Mouse (Mus musculus) heart, adult 8-10 months (tissue): Measurements from ENCODE around the gene Eya4. TPM values are rescaled to one million over a fixed set of nuclear protein-coding genes. Genes with fewer than 3 reads are reported as not detected.

Experiments used
- DNase-seq: peaks from one replicate; pipeline ENCODE4 v3.0.0; 2022; ENCODE audit warnings: low spot score
- total RNA-seq, 4 experiments: library from RNA; stranded (reverse); gene quantifications; 2 replicates each; pipeline ENCODE4 v1.2.4; 2022

The Eya4 gene
- total RNA-seq, 4 experiments from 2014 or later: 0.11 to 0.57 (median 0.33) TPM

DNA sequence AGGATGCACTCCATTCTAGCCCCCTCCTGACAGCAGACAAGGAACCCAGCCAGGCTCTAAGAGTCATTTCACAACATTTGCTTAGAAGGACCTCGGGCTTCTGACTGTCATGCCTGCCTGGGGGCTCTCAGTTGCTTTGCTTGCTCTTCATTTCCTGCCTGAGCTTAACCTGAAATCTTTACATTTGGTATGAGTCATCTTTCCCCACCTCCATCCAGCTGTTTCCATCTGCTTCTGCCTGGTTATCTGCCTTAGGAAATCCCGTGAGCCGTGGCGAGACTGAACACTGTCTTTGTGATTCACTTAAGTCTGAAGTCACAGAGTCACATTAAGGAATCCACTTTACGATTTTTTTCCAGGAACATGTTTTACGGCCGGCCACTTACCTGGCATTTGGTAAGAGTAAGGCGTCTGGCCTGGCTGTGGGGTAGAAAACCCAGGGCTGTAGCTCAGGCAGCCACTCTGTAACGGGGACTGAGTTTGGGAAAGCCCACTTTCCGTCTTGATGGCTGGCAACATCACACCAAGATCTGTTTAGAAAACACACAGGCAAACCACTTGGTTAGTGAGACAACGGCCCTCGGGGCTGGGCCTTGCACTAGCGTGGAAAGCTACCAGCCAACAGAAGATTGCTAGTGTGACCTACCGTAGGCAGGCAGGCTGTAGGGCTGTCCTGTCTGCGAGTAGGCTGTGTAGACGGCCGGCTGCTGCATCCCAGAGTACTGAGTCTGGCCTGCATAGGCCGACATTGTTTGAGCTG lies 193.5 kb downstream of the Eya4 start:
- no peak for DNase-seq

DNA sequence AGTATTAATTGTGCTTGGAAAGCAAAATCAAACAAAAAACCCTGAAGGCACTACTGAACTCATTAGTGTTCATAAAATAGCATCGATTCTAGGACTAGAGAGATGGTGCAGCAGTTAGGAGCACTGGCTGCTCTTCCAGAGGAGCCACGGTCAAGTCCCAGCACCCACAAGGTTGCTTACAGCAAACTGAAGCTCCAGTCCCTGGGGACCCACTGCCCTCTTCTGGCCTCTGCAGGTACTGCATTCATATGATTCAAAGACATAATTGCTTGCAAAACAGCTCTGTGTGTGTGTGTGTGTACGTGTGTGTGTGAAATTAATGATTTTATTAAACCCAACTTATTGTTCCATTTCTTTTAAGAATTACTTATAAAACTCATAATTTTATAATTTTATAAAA lies 200.2 kb downstream of the Eya4 start:
- no peak for DNase-seq

DNA sequence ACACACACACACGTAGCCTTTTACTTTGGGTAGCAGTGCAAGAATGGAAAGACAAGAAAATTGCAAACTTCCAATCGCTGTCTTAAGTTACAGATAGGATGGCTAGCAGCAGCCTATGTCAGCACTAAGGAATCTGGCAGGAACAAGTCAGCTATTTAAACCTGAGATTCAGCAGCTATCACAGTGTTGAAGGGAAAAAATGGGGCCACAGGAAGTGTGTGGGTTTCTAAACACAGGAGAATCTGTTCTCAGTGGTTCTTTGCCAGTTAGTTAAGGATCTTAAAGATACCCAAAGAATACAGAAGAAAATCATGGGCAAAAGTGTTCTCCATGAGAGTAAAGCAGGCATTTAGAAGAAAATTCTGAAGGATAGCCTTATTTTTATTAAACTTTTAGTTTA lies 206.0 kb downstream of the Eya4 start:
- no peak for DNase-seq

DNA sequence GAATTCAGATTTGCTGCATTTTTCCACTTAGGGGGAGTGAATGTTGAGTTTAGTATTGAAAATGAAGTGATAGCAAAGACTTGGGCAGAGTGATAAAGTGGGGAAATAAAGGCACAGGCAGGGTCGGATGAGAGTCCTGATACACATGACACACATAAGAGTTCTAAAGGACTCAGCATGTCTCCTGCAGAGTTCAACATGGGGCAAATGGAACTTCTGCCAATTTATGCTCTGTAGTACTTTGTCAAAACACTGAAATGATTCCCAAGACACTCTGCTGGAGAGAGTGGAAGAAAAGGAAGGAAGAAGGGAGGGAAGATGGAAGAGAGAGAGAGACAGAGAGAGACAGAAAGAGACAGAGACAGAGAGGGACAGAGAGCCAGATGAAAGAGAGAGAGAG lies 222.6 kb downstream of the Eya4 start:
- DNase-seq: no peak

DNA sequence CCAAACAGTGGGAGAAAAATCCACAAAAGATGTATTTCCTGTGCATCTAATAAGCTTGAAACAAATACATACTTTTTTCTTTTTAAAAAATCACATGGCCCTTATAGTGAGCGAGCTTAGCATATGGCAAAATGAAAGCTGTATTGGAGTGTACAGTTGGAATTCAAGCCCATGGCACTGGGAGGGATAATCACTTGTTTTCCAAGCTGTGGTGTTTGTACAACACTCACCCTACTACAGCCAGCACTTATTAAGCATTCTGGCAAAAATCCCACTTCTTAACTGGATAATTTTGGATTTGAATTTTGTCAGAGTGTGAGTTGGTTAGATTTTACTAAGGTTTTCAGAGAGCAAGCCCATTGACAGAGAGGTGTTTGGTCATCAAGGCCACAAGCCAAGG lies 223.4 kb downstream of the Eya4 start:
- DNase-seq: no peak

DNA sequence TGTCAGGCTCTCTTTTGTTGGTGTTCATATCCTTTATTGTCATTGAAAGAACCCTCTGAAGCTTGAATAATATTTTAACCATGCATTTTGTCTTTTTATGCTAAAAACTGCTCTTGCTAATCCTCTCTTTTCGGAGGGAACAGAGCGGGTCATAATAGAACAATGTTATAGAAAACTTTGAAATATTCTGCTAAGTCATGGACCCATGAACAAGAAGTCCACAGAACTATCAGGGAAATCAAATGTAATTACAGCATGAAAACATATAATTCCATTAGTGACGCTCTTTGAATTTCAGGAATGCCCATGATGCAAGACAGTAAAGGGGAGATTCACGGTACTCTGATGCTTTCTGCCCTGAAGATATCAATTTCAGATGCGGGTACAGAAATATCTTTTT lies 224.1 kb downstream of the Eya4 start:
- no peak for DNase-seq

DNA sequence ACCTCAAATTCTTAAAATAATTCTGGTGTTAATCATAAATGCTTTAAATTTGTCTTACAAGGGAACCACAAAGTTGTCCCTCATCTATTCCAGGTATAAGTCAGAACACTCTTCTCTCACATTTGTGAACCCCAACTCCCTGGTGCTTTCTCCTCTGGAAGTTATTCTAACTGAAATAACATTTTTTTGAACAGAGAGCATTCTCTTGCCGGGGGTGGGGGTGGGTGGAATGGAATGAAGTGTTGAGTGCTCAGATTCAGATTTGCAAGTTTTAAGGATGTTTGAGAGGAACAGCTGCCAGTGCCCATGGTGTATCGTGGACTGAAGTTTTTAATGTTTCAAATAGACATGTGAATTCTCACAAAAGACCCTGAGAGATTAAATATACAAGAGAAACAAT lies 230.1 kb downstream of the Eya4 start:
- DNase-seq: no peak

DNA sequence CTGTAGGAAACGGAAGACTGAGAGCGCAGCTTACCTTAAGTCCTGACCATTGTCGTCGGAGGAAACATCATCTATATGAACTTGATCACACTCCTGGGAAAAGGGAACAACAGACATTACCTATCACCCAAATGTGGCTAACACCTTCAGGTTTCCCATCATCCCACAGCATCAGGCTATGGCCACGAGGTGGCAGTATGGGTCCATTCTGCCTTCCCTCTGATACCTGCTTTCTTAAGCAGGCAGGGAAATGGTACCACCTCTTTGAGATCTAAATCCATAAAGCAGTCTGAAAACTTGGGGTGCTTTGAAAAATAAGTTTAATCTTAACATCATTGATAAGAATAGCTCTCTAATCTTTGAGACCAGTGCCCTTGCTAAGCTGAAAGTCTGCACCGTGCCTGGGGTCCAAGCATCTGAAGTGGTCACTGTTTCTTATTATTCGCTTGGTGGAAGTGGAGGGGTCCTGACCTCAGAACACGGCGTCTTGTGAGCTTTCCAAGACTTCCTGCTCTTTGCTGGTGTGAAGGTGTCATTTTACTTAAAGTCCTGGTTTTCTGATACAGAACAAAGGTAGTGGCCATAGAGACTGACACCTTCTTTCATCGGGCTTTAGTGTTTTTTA lies 233.7 kb downstream of the Eya4 start:
- DNase-seq: peak; percentile 36

DNA sequence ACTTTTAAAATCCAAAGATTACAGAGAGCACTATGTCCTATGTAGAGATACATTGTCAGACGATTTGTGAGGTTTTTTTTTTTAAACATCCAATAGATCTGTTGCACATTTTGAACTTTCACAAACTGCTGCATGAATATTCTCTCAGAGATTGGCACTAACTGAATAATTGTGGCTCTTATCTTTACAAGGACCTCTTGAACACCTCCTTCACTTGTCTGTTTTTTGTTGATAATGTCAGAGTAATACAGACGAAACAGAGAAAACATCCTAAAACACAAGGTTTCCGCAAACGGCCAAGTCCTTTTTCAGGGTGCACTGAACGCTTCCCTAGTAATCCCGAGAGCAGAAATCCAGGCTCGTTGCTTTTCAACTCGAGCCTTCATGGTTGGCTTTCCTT lies 234.5 kb downstream of the Eya4 start:
- no peak for DNase-seq

DNA sequence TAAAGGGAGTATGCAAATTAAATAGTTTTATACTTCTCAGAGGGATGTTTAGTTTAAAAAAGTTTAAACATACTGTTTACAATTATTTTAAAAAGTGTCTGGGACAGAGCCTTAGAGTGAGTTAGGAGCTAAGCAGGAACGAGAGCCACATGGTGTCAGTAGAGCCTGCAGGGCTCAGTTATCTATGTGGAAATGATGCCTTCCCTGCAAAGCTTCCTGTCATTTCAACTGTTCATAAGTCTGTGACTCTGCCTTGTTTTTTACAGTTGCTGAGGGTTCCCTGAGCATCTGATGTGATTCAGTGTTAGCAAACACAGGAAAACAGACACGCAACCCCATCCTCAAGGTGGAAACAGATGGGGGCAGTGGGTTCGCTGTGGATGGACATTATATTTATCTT lies 235.3 kb downstream of the Eya4 start:
- DNase-seq: no peak

DNA sequence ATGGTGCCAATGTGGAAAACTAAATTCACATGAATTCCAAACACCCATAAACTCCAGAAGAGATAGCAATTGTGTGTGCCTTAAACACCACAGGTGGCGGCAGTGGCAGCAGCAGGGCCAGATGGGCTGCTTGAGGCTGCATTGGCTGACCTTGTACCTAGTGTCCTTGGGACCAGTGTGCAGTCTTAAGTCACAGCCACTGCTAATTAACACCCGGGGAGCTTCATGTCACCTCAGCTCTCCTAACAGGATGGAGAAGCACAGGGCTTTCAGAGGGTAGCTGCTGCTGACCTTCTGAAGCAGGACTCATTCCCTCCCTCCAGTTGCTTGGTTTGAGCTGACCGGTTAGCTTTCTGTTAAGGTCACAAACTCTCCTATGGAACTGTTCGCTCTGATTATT lies 242.5 kb downstream of the Eya4 start:
- no peak for DNase-seq

DNA sequence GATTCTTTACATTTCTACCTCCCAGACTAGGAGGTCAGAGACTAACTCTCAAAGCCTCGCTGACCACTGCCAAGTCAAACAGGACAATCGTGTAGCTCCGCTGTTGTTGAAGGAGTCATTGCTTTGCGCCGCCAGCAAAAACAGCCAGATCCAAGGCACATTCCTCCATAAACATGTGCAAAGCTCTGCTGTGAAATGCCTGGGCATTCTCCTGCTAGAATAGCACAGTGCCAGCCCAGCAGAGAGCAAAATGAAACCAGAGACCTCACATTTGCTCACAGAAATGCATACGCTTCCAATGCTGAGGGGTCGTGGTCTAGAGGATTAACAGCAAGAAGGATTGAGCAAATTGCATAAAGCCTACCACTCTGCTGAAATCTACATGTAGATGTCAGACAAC lies 258.1 kb downstream of the Eya4 start:
- no peak for DNase-seq

DNA sequence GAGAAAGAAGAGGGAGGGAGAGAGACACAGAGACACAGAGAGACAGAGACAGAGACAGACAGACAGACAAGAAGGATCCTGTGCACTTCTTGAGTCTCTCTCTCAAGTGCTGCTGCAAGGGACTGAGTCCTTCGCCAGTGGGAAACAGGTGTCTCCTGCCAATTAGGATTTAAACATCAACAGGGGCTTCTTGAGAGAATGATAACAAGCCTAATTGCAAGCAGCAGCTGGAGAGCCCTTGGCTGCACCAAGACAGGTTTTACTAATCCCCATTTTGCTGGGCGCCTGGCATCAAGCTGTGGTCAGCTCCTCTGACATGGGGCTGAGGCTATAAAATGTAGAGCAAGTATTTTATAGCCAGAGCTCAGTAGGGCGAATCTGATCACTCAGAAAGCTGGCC lies 259.0 kb downstream of the Eya4 start:
- no peak for DNase-seq

DNA sequence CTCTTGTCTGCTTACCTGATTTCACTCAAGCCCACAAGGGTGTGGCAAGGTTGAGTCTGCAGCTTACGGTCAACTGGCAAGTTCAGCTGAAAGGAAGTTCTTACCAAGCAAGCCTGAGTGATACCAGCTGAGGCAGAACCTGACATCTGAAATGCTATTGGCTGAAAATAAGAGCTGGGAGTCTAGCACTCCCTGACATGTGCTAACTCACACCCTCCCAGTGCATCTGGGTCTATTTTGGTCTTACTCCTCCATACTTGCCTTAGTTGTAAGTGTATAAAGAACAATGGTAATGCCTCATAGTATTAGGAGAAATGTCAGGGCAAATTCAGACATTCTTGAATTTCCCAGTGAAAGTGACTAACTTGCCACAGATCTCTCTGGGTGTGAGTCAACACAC lies 260.3 kb downstream of the Eya4 start:
- no peak for DNase-seq

DNA sequence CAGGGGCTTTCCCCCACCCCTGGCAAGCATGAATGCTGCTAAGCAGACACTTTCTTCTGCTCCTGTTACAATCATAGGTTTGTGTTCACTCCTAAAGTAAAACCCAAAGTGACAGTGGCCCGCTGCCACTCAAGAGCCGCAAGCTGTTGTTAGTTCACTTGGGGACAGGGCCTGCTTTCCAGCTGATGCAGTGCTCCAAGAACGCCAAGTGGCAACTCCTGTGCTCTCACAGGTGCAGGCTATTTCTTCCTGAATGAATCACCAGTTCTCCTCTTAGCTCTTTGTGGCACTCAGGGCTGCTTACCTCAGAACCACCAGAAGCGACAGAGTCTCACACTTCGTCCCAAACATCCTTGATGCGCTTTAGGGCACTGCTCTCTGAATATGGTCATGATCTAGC lies 261.3 kb downstream of the Eya4 start:
- no peak for DNase-seq

DNA sequence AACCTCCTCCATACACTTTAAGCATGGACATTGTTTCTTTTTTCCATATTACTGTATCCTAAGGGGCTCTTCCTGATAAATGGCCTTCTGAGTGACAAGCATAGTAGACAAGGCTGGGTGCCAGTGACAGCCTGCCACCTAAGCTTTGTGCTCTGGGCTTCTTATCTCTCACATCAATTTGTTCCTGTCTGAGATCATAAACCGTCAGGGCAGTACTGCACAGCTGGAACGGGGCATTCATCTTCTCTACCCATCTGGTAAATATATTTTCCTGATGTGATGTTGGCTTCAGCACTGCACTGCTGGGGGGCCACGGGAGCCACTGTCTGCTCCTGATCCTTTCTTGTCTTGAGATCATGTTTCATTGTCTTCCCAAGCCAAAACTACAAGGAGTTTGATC lies 261.8 kb downstream of the Eya4 start:
- DNase-seq: no peak

DNA sequence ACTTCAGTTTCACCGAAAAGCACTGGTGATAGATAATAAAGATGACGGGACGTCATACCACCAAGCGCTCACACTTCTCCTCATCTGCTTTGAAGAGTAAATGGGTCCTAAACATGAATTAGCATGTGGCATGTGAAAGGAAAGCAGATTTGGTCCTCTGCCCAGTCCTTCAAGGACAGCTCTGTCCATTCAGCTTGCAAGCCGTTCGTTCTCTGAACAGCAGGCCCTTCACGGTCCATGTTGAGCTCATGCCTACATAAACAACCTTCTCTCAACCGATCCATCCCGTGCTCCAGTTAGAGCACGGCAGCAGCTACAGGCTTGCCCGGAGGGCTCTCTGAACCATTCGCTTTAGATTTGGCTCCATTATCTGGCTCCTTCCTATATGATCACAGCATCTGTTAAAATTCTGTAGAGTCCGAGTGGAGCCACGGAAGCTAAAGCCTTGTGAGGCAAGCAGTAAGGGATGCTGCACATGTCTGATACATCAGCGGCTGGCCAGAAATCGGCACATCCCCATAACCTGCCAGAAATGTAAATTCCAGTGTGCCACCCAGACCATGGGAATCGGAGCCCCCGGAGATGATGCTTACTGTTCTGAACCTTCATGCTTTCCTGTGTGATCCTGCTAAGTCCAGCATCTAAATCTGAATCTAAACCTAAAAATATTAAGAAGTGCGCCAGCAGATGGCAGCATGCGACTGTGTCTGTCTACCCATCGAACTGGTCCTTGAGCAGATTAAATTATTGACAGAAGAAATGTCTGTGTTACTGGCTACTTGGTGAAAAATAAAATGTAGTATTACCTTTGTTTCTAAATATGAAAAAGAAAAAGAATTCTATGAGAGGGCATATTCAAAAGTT lies 264.0 kb downstream of the Eya4 start:
- peak; percentile 37 for DNase-seq

DNA sequence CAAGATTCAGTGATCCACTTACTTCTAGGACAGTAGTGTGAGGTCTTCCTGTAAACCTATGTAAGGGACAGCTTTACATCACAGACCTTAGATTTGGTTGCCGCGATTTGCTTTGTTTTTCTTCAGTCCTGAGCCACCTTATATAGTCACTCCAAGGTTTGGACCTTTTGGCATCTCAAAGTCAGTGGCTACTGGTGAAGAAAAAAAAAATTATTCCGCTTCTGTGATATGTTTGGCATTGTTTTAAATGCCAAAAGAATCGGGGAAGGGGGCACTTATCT lies 269.1 kb downstream of the Eya4 start:
- DNase-seq: no peak

DNA sequence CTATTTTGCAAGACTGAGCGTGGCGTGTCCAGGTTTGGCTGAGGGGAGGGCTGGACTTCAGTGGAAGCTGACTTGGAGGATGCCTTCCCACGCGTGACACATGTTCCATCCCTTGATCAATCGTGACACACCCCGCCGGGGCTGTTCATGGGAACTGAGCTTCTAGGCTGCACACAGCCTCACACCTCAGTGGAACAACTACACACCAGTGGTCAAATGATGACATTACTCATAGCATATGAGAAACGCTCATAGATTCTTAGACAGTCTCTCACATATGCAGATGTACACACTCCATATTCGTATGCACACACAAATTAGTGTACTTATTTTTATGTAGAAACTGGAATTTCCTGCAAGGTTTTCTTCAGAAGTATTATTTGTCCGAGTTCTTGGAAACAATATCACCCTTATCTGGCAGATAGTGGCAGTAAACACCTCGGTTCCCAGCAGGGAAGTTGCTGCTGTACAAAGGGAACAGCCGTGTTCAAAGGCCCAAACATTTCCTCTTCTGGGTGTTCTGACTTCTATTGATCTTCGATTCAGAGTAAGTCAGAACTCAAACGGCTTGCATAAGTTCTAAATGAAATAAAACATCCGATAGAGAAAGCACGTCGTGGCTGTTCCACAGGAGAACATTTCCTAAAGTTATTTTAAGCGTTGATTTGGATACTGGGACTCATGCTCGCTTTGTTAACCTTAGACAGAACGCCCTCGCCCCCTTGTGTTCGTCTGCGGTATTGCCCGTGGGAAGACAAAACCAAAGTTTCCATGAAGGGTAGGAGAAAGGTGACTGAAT lies 269.6 kb downstream of the Eya4 start:
- DNase-seq: peak; percentile 84

DNA sequence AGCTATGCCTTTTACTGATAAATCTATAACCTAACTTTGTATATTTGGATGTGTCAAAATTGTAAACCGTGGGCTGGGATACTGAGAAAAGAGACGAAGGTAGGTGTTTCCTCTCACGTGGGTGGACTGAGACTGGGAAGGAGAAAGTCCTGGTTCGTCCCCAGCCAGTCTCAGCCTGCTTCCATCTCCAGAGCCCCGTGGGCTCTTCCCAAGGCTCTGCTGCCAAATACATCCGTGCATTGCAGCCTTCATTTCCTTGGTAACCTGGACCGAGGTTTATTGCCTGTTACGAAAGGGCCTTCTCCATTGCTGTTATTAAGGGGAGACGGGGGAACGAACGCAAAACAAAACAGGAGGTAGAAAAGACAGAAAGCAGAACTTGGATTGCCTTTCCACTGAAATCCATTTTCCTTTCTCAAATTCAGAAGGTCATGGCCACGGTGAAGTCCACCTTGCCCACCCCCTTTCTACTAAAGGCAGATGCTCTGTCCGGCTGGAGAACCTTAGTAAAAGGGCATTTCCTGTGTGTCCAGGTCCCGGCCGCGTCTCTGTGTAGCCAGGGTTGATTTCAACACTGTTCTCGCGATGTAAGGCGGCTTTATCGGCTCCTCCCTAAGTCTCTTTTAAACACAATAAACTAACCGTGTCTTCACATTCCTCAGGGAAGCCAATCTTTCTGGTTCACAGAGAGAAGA lies 273.7 kb downstream of the Eya4 start:
- DNase-seq: peak; percentile 12

DNA sequence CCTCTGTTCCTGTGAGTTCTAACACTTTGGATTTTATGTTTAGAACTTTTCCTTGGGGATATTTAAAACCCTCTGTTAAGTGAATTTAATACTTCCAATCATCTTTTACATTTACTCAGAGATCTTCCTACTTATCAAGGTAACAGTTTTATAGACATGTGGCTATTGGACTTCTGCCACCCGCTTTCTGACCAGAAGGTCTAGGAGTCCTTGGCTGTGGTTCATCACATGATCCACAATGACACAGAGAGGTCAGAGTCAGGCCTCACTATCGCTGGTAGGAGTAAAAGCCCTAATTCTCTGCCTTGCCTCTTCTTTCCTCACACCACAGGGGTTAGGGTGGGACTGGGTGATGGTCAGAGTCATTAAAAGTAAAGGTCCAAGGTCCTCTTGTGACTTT lies 277.2 kb downstream of the Eya4 start:
- no peak for DNase-seq

DNA sequence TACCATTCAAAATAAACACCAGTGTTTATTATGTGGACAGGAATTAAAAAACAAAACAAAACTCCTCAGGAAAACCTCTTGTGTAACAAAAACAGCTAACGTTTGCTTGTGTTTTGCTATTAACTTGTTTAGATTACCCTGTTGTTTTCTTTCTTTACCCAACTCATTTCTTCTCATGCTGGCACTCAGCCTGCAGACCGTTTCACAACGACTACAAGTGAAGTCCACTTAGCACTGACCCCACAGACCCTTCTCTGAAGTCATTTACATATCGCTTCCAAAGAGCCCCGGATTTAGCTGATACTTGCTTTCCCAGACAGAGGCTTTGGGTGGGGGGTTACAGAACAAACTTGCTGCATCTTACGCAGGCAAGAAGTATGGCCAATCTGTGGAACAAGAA lies 286.9 kb downstream of the Eya4 start:
- DNase-seq: no peak
